Mouse (Mus musculus) CH12.LX (cell line): ENCODE measurements at regions not wholly inside any gene's neighbourhood (a gene's known extent, or its start where the extent isn't known, plus 50 kb on each side); places are given as distances from the start of the nearest gene placed in this dataset.

Experiments
- DNase-seq: peaks from one replicate; pipeline ENCODE4 v3.0.0-alpha.2; 2013; ENCODE audit errors: extremely low read depth
- H3K27ac ChIP-seq: 2 replicates; pipeline ENCODE4 v1.5.1; 2012; ENCODE audit warnings: low read depth, mild to moderate bottlenecking, control low read depth, moderate library complexity; ENCODE audit not compliant: insufficient read depth
- H3K27me3 ChIP-seq: replicated peaks from 2 replicates; pipeline ENCODE3; 2012; ENCODE audit warnings: inconsistent platforms
- H3K36me3 ChIP-seq, 2 experiments: replicated peaks in 1 of 2; 2 replicates each; pipeline versions ENCODE3 to v1.6.1; 2012; ENCODE audit warnings: inconsistent platforms in 1 of 2, low read length in 1 of 2, mild to moderate bottlenecking in 1 of 2, mixed read lengths in 1 of 2, moderate library complexity in 1 of 2; ENCODE audit not compliant: control insufficient read depth in 1 of 2, insufficient read depth in 1 of 2
- H3K4me1 ChIP-seq, 2 experiments: 2 replicates each; pipeline ENCODE4 v1.6.1; 2012; ENCODE audit warnings: inconsistent platforms in 1 of 2, moderate library complexity in 1 of 2; ENCODE audit not compliant: insufficient read depth in 2 of 2, control insufficient read depth in 1 of 2
- H3K4me2 ChIP-seq: 2 replicates; pipeline ENCODE4 v1.6.1; 2012; ENCODE audit warnings: low read depth, mild to moderate bottlenecking, control low read depth; ENCODE audit not compliant: poor library complexity, insufficient read depth, severe bottlenecking
- H3K4me3 ChIP-seq, 3 experiments: fragments of 150-350 bp in 1 of 3; sonication (generic) in 1 of 3; replicated peaks in 1 of 3; 2 replicates each; pipeline versions ENCODE3 to v1.5.1; 2011 to 2012; ENCODE audit warnings: low read depth in 2 of 3, low read length in 2 of 3, mild to moderate bottlenecking in 2 of 3, moderate library complexity in 2 of 3, control low read depth in 1 of 3, improper control_type of control experiment in 1 of 3, inconsistent platforms in 1 of 3, mixed read lengths in 1 of 3; ENCODE audit not compliant: poor library complexity in 1 of 3
- H3K79me2 ChIP-seq: replicated peaks from 2 replicates; pipeline ENCODE4 v1.6.1; 2012; ENCODE audit warnings: mild to moderate bottlenecking, moderate library complexity; ENCODE audit not compliant: control insufficient read depth, poor library complexity, insufficient read depth, severe bottlenecking; ENCODE audit errors: extremely low read depth
- H3K9ac ChIP-seq: 2 replicates; pipeline ENCODE4 v1.6.1; 2012; ENCODE audit warnings: low read depth, mild to moderate bottlenecking, control low read depth, moderate library complexity; ENCODE audit not compliant: insufficient read depth
- H3K9me3 ChIP-seq: replicated peaks from 2 replicates; pipeline ENCODE3; 2012; ENCODE audit warnings: low read length, inconsistent platforms, mixed read lengths
- BHLHE40 ChIP-seq: IDR thresholded peaks from 2 replicates; pipeline ENCODE4 v1.6.1; 2011; ENCODE audit warnings: mild to moderate bottlenecking, low read depth, low read length, improper control_type of control experiment
- CHD1 ChIP-seq: IDR thresholded peaks from 2 replicates; pipeline ENCODE4 v1.6.1; 2012; ENCODE audit warnings: low read depth, low read length, improper control_type of control experiment, inconsistent platforms
- CHD2 ChIP-seq: IDR thresholded peaks from 2 replicates; pipeline ENCODE4 v1.6.1; 2011; ENCODE audit warnings: low read length, improper control_type of control experiment
- E2F4 ChIP-seq: IDR thresholded peaks from 2 replicates; pipeline ENCODE4 v1.6.1; 2011; ENCODE audit warnings: low read depth, low read length, improper control_type of control experiment; ENCODE audit not compliant: insufficient replicate concordance
- ELF1 ChIP-seq: IDR thresholded peaks from 2 replicates; pipeline ENCODE4 v1.6.1; 2014; ENCODE audit warnings: low read depth, mild to moderate bottlenecking, inconsistent platforms, low read length, improper control_type of control experiment
- ETS1 ChIP-seq: conservative IDR thresholded peaks from 2 replicates; pipeline ENCODE4 v1.6.1; 2012; ENCODE audit warnings: low read depth, mild to moderate bottlenecking, inconsistent platforms, low read length, improper control_type of control experiment, moderate library complexity
- IRF4 ChIP-seq: IDR thresholded peaks from 2 replicates; pipeline ENCODE4 v1.6.1; 2014; ENCODE audit warnings: low read depth, mild to moderate bottlenecking, inconsistent platforms, low read length, improper control_type of control experiment
- JUN ChIP-seq: IDR thresholded peaks from 2 replicates; pipeline ENCODE4 v1.6.1; 2011; ENCODE audit warnings: low read depth, mild to moderate bottlenecking, low read length, improper control_type of control experiment, moderate library complexity; ENCODE audit not compliant: insufficient read depth
- KAT2A ChIP-seq: IDR thresholded peaks from 2 replicates; pipeline ENCODE4 v1.6.1; 2012; ENCODE audit warnings: low read length, improper control_type of control experiment, inconsistent platforms; ENCODE audit not compliant: insufficient replicate concordance
- MAX ChIP-seq: IDR thresholded peaks from 2 replicates; pipeline ENCODE4 v1.6.1; 2011; ENCODE audit warnings: low read length, improper control_type of control experiment
- MXI1 ChIP-seq: IDR thresholded peaks from 2 replicates; pipeline ENCODE4 v1.6.1; 2011; ENCODE audit warnings: mild to moderate bottlenecking, low read depth, low read length, improper control_type of control experiment
- RAD21 ChIP-seq: IDR thresholded peaks from 2 replicates; pipeline ENCODE4 v1.6.1; 2011; ENCODE audit warnings: low read depth, mild to moderate bottlenecking, low read length, improper control_type of control experiment, moderate library complexity
- SIN3A ChIP-seq: IDR thresholded peaks from 2 replicates; pipeline ENCODE4 v1.6.1; 2012; ENCODE audit warnings: low read length, improper control_type of control experiment, inconsistent platforms
- USF1 ChIP-seq: IDR thresholded peaks from 2 replicates; pipeline ENCODE4 v1.6.1; 2014; ENCODE audit warnings: low read depth, mild to moderate bottlenecking, inconsistent platforms, low read length, improper control_type of control experiment
- ZNF384 ChIP-seq: IDR thresholded peaks from 2 replicates; pipeline ENCODE4 v1.6.1; 2012; ENCODE audit warnings: low read depth, low read length, improper control_type of control experiment, inconsistent platforms
- dilution Hi-C: fragments of 300-500 bp; cut with MboI; formaldehyde crosslinking; loops from 2 replicates; pipeline ENCODE4 v1.14.3; 2020; ENCODE audit warnings: low sequenced_read_pairs; ENCODE audit not compliant: extremely low pct_unique_long_range_greater_than_20kb, extremely low pct_ligation_motif_present
- in situ Hi-C: fragments of 300-500 bp; cut with MboI; formaldehyde crosslinking; loops from 3 replicates; pipeline ENCODE4 v1.14.3; 2019; ENCODE audit warnings: low sequenced_read_pairs, low pct_ligation_motif_present, low pct_unique_long_range_greater_than_20kb, mixed read lengths

GRCm38 (mm10) chr9:46830746-46831560 is 167.6 kb upstream of the Gm4791 start:
- H3K27me3 ChIP-seq: no peaks in the 10 kb centered on the region
- no peak overlapping the region for H3K4me3 ChIP-seq
- dilution Hi-C loops (no loop called here), in situ Hi-C loops (no loop called here)
- no peak overlapping the region for H3K4me2 ChIP-seq
- H3K36me3 ChIP-seq: no peaks in the 10 kb centered on the region
- DNase-seq: no peak
- no peak overlapping the region for H3K27ac ChIP-seq
- no peaks in the 10 kb centered on the region for H3K4me1 ChIP-seq
- H3K9ac ChIP-seq: no peak overlapping the region
- peaks cover 83% of the 10 kb centered on the region for H3K9me3 ChIP-seq
- H3K79me2 ChIP-seq: no peaks in the 10 kb centered on the region
- no peak for TF ChIP-seq E2F4
- no peak for TF ChIP-seq MAX
- TF ChIP-seq ZNF384: no peak

- in situ Hi-C loops: no loop called here
- no peak overlapping the region for H3K4me3 ChIP-seq
- no peak overlapping the region for H3K27ac ChIP-seq
- no peak for DNase-seq
- no peaks in the 10 kb centered on the region for H3K4me1 ChIP-seq
- dilution Hi-C loops: no loop called here
- H3K4me2 ChIP-seq: no peak overlapping the region
- no peaks in the 10 kb centered on the region for H3K79me2 ChIP-seq
- no peak for TF ChIP-seq RAD21
- TF ChIP-seq BHLHE40: no peak
- no peak for TF ChIP-seq USF1
- TF ChIP-seq MXI1: no peak
- TF ChIP-seq ETS1: no peak
- TF ChIP-seq KAT2A: no peak
- TF ChIP-seq SIN3A: no peak
- TF ChIP-seq JUN: no peak
- TF ChIP-seq E2F4: no peak
- TF ChIP-seq CHD2: no peak
- TF ChIP-seq CHD1: no peak
- TF ChIP-seq IRF4: no peak
- TF ChIP-seq ELF1: no peak
- TF ChIP-seq MAX: no peak
- H3K36me3 ChIP-seq: no peaks in the 10 kb centered on the region
- H3K27me3 ChIP-seq: no peaks in the 10 kb centered on the region
- H3K9me3 ChIP-seq: peaks cover 83% of the 10 kb centered on the region
- H3K9ac ChIP-seq: no peak overlapping the region
These were observed 168.2 kb upstream of the Gm4791 start for GRCm38 (mm10) chr9:46830316-46830715.
